Mouse (Mus musculus) liver, embryonic 11.5 days (tissue): Measurements from ENCODE around the gene Plekha6. TPM values are rescaled to one million over a fixed set of nuclear protein-coding genes. Genes with fewer than 3 reads are reported as not detected.

Experiments
- ATAC-seq: fragments of 200-750 bp; cut with Nextera tagmentation; replicated peaks from 2 replicates; pipeline ENCODE4 v1.8.0; 2017; ENCODE audit warnings: moderate number of reproducible peaks, mild to moderate bottlenecking, moderate TSS enrichment, moderate library complexity; ENCODE audit not compliant: low FRiP score
- DNase-seq: peaks from one replicate; pipeline ENCODE4 v3.0.0-alpha.2; 2017; ENCODE audit warnings: low spot score
- H3K27ac ChIP-seq: fragments of 300-500 bp; sonication (generic); 2 replicates; pipeline ENCODE4 v1.5.1; 2014; ENCODE audit warnings: mild to moderate bottlenecking, low read depth, low read length, control low read depth
- H3K27me3 ChIP-seq: fragments of 300-500 bp; sonication (generic); replicated peaks from 2 replicates; pipeline ENCODE4 v1.6.1; 2014; ENCODE audit warnings: low read length, mixed read lengths; ENCODE audit not compliant: control insufficient read depth, insufficient read depth
- H3K36me3 ChIP-seq: fragments of 300-500 bp; sonication (generic); 2 replicates; pipeline ENCODE4 v1.6.1; 2014; ENCODE audit warnings: mild to moderate bottlenecking, low read length, moderate library complexity, mixed read lengths; ENCODE audit not compliant: control insufficient read depth, insufficient read depth
- H3K4me1 ChIP-seq: fragments of 300-500 bp; sonication (generic); replicated peaks from 2 replicates; pipeline ENCODE4 v1.6.1; 2014; ENCODE audit warnings: low read length, mixed read lengths; ENCODE audit not compliant: control insufficient read depth, insufficient read depth
- H3K4me2 ChIP-seq: fragments of 300-500 bp; sonication (generic); 2 replicates; pipeline ENCODE4 v1.6.1; 2014; ENCODE audit warnings: mild to moderate bottlenecking, control low read depth, moderate library complexity
- H3K4me3 ChIP-seq: fragments of 300-500 bp; sonication (generic); 2 replicates; pipeline ENCODE4 v1.5.1; 2014; ENCODE audit warnings: low read depth, low read length, control low read depth
- H3K9ac ChIP-seq: fragments of 300-500 bp; sonication (generic); 2 replicates; pipeline ENCODE4 v1.6.1; 2014; ENCODE audit warnings: low read depth, low read length, control low read depth
- H3K9me3 ChIP-seq: fragments of 300-500 bp; sonication (generic); 2 replicates; pipeline ENCODE4 v1.6.1; 2016; ENCODE audit warnings: low read length, inconsistent platforms, mixed read lengths; ENCODE audit not compliant: control insufficient read depth
- WGBS: fragments of 180-500 bp; shearing (Covaris S2); extraction: QIAGEN DNeasy Blood & Tissue Kit; methylation state at CpG from one replicate; pipeline ENCODE4 v1.1.7; 2014; 5-methylcytosine and 5-hydroxymethylcytosine counted together
- polyA plus RNA-seq: library from polyadenylated mRNA; unstranded; fragments of >200 nt; fragmentation: Nextera tagmentation; extraction: Ambion mirVana; gene quantifications from 2 replicates; pipeline ENCODE4 v1.2.1, GENCODE M21; 2014

Plekha6 gene
- polyA plus RNA-seq, 1 experiment from 2014 or later, result 4.3 TPM

DNA sequence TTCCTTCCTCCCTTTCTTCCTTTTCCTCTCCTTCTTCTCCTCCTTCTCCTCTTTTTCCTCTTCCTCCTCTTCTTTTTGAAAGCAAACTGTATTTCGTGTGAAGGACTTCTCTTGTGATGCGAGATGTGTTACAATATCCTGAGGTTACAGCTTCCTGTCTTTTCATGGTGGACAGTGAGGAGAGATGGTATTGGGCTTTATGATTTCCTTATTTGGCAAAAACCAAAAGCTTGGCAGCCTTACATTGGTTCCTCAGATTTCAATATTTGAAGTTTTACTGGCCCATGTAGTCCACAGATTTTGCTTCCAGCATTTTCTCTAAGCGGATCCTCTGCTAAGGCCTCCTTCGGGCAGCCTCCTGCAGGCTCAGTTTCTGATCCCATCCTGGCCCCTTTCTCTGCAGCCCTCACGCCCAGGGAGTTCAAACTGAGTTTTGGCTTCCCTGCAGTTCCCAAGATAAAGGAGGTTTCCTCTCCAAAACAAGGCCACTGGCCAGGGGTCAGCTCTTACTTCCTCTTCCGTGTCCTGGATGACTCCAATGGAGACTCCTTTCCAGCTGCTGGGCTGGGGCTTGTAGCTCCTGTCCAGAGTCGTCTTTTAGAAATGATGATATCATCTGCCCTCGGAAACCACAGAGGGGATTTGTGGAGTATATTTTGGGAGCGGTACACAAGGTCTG, 64.9 kb downstream of the Plekha6 start:
- Histone ChIP-seq H3K4me1 (peaks cover 16% of the 10 kb centered on the region), H3K27me3 (peaks cover 21% of the 10 kb centered on the region)
- no peak for ATAC-seq

DNA sequence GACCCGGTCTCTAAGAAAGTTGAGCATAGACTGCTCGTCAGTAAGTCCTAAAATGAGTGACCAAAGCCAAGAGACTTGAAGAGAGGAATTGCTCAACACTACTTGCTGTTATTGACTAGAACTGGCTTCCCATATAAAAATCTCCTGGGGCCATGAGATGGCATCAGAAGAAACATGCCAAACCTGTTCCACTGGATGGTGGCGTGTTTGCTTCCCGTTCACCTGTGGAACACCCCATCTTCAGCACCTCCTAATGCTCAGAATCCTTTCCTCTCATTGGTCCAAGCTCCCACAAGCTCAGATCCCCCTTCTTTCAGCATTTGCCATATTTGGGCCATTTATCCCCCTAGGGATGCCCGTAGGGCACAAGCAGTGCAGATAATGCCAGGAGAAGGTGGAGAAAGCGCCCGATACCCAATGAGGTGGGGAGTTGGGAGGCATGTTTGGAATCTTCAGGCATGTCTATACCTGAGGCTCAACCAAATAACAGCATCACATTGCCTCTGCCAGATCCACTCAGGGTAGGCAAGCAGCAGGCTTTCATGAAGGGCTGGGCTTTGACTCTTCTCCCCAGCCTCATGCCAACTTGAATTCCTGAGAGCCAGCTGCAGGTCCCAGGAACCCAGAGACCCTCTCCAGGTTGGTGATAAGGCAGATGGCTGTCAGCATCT, 67.6 kb downstream of the Plekha6 start:
- ATAC-seq (no peak), DNase-seq (no peak)
- H3K27me3 ChIP-seq, result peaks cover 12% of the 10 kb centered on the region
- H3K4me3 ChIP-seq, result no peak overlapping the region
- H3K4me2 ChIP-seq, result no peak overlapping the region
- H3K27ac ChIP-seq, result no peak overlapping the region
- H3K9ac ChIP-seq, result no peak overlapping the region
- peaks cover 18% of the 10 kb centered on the region for H3K4me1 ChIP-seq
- WGBS, result 88% methylated on average over 7 of the region's 7 CpGs
- no peaks in the 10 kb centered on the region for H3K9me3 ChIP-seq
- H3K36me3 ChIP-seq, result no peaks in the 10 kb centered on the region

More for the DNA sequence above, 64.9 kb downstream of the Plekha6 start:
- WGBS, result 42% methylated on average over 9 of the region's 9 CpGs
- no peak for DNase-seq
- no peak overlapping the region for H3K9ac ChIP-seq
- no peak overlapping the region for H3K4me3 ChIP-seq
- H3K36me3 ChIP-seq, result no peaks in the 10 kb centered on the region
- no peak overlapping the region for H3K4me2 ChIP-seq
- H3K9me3 ChIP-seq, result no peaks in the 10 kb centered on the region
- H3K27ac ChIP-seq, result 0 out of 2 replicates have a peak overlapping the region, but pooled peaks have one; percentile 25

DNA sequence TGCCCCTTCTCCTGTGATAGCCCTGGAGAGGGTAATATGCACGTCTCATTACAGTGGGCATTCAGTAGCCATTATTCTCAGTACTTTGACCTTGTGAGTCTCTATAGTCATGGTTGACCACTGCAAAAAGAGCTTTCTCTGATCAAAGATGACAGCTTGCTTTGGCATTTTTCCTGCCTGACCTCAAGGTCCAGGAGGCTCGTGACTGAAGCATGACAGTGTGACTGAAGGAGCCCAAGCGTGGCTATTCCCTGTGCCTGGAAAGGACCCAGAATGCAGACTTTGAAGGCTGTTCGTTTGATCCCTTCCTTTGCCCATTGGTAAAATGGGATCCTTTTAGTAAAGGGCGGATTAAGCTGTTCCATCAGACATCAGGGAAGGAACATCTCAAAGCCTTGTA, 71.9 kb downstream of the Plekha6 start:
- Histone ChIP-seq H3K4me1 (peaks cover 17% of the 10 kb centered on the region), H3K27me3 (0 out of 2 replicates have a peak, but pooled peaks cover 6% of the 10 kb centered on the region), H3K4me3 (no peak overlapping the region), H3K36me3 (no peaks in the 10 kb centered on the region), H3K4me2 (no peak overlapping the region), H3K27ac (no peak overlapping the region; the same call in 1 of the 2 replicates), H3K9ac (no peak overlapping the region), H3K9me3 (no peaks in the 10 kb centered on the region)
- 77% methylated on average over 5 of the region's 5 CpGs for WGBS
- ATAC-seq (no peak), DNase-seq (no peak)

DNA sequence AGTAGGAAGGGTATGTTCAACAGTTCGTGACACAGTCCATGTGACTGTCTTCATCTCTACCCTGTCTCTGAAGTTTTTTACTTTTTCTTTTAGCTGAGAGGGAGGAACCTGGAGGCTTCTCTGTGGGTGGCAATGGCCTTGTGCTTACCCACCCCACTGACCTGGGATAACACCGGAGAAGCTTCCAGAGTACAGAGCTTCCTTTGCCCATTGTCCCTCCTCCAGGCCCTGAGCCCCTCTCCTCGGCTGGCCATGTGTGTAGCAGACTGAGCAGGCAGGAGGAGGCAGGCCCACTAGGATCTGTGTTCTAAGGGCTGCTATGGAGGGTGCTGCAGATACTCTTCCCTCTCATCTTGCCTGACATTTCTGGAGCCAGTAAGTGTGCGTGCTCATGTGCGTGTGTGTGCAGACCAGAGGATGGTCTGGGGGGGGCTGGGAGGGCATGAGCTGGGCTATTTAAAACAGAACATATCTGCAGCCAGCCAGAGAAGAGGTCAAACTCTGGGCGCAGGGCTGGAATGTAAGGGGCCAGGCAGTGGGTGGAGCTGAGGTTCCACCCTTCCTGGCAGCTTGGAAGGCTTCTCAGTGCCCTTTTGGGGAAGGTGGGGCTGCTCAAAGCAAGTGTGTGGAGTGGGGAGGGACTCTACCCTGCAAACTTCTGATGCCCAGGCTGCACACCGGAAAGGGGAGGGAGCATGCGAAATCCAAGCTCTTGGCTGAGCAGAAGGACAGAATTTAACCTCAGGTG, 72.9 kb downstream of the Plekha6 start:
- Histone ChIP-seq H3K36me3 (no peaks in the 10 kb centered on the region), H3K4me3 (no peak overlapping the region), H3K9ac (no peak overlapping the region), H3K27me3 (0 out of 2 replicates have a peak, but pooled peaks cover 4% of the 10 kb centered on the region), H3K4me1 (peaks cover 17% of the 10 kb centered on the region), H3K27ac (peak overlapping the region; percentile 48; the same call in 1 of the 2 replicates), H3K4me2 (peak overlapping the region; percentile 27; the same call in 1 of the 2 replicates), H3K9me3 (no peaks in the 10 kb centered on the region)
- ATAC-seq, result peak; percentile 53
- DNase-seq, result no peak
- 32% methylated on average over 8 of the region's 8 CpGs for WGBS

DNA sequence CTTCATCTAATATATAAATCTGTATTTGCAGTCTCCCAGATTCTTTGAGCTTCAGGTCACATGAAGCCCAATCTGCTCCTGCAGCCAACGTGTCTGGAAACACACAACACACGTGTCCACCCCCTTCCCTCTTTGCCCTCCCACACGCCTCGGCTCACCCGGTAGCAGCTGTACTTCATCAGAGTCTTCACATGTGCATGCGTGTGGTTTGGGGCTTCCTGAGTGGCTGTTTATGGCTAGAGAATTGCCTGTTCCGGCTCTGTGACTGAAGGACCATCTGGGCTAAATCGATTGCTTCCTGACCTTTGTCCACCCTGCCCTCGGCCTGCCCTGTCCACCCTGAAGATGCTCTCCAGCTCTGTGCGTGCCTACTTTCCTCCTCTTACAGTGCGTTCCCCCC, 73.7 kb downstream of the Plekha6 start:
- peaks cover 19% of the 10 kb centered on the region for H3K4me1 ChIP-seq
- H3K9ac ChIP-seq, result no peak overlapping the region
- ATAC-seq (no peak), DNase-seq (no peak)
- H3K36me3 ChIP-seq, result no peaks in the 10 kb centered on the region
- WGBS, result 16% methylated on average over 11 of the region's 11 CpGs
- peak overlapping the region; percentile 3 for H3K27ac ChIP-seq
- H3K27me3 ChIP-seq, result 0 out of 2 replicates have a peak, but pooled peaks cover 2% of the 10 kb centered on the region
- H3K4me2 ChIP-seq, result peak overlapping the region; percentile 4; the same call in 1 of the 2 replicates
- no peak overlapping the region for H3K4me3 ChIP-seq
- H3K9me3 ChIP-seq, result no peaks in the 10 kb centered on the region

DNA sequence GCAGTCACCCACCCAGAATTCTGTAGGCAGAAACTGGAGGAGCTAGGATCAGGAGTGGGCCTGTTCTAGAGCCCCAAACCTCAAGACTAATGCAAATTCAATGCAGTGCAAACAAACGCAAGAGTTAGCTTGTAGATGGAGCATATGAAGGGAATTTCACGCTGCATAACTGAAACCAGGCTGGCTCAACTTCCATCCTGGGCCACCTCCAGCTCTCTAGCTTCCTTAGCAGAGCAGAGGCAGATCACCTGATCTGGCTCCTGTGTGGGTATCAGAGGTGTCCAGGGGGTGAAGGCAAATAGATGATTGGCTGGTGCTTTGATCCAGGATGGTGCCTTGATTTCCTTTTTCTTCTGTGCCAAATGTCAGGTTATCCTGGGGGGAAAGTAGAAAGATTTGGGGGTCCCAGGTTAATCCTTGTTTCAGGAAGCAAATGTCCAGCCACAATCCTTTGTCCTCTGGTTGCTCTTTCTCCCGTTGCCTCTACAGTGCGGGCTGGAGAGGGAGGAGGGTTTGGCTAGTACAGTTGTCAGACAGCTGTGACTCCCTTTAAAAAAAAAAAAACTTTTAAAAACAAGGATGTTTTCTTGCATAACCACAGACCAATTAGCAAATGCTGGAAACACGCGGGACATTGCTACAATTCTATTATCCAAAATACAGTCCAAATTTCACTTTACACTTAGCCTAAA, 75.3 kb downstream of the Plekha6 start:
- no peak overlapping the region for H3K27ac ChIP-seq
- 0 out of 2 replicates have a peak, but pooled peaks cover 2% of the 10 kb centered on the region for H3K27me3 ChIP-seq
- no peaks in the 10 kb centered on the region for H3K36me3 ChIP-seq
- WGBS, result 71% methylated on average over 6 of the region's 6 CpGs
- H3K4me2 ChIP-seq, result no peak overlapping the region
- ATAC-seq (no peak), DNase-seq (no peak)
- H3K9me3 ChIP-seq, result no peaks in the 10 kb centered on the region
- no peak overlapping the region for H3K4me3 ChIP-seq
- H3K9ac ChIP-seq, result no peak overlapping the region
- peaks cover 23% of the 10 kb centered on the region for H3K4me1 ChIP-seq

DNA sequence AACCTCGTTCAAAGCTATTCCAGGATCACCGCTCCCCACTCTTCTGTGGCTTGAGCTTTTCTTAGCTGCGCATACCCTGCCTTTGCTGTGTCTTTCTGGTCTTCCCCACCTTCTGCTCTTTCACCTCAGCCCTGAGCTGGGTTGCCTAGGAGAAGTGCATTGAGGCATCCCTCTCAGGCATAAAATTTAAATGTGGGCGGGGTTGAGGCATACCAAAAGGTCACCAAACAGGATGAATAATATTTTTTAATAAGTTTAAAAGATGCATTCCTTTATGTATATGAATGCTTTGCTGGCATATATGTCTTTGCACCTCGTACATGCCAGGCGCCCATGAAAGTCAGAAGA, 75.8 kb downstream of the Plekha6 start:
- DNase-seq (no peak), ATAC-seq (no peak)
- Histone ChIP-seq H3K9me3 (no peaks in the 10 kb centered on the region), H3K4me1 (peaks cover 28% of the 10 kb centered on the region), H3K4me2 (no peak overlapping the region), H3K36me3 (no peaks in the 10 kb centered on the region), H3K27ac (no peak overlapping the region), H3K9ac (no peak overlapping the region), H3K27me3 (0 out of 2 replicates have a peak, but pooled peaks cover 2% of the 10 kb centered on the region), H3K4me3 (no peak overlapping the region)
- 83% methylated on average over 6 of the region's 6 CpGs for WGBS

DNA sequence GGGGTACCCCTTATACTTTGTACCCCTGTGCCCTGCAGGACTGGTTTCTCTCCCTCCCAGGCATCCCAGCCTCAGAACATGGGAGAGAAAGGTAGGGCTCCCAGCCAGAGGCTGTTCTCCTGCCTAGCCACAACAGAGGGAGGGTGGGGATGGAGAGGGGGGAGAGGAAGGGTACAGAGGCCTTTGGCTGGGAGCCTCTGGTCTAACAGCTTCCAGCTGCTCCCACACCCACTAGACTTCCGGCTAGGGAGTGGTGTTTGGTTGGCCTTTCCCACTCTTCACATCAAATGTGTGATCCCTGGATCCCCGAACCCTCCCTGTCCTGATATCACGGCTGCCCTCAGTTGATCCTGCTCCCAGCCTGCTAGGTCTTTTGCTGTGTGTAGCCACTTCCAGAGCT, 76.9 kb downstream of the Plekha6 start:
- Histone ChIP-seq H3K4me1 (peaks cover 39% of the 10 kb centered on the region), H3K4me3 (no peak overlapping the region), H3K36me3 (no peaks in the 10 kb centered on the region), H3K27me3 (0 out of 2 replicates have a peak, but pooled peaks cover 2% of the 10 kb centered on the region), H3K9me3 (no peaks in the 10 kb centered on the region), H3K4me2 (no peak overlapping the region), H3K27ac (no peak overlapping the region), H3K9ac (no peak overlapping the region)
- ATAC-seq, result no peak
- WGBS, result 59% methylated on average over 3 of the region's 3 CpGs
- DNase-seq, result no peak
